Mouse (Mus musculus) liver, embryonic 16.5 days (tissue): Measurements from ENCODE around the gene Dnajb5. TPM values are rescaled to one million over a fixed set of nuclear protein-coding genes. Genes with fewer than 3 reads are reported as not detected.

ENCODE experiments used
- ATAC-seq: fragments of 200-750 bp; cut with Nextera tagmentation; 2 replicates; pipeline ENCODE4 v1.8.0; 2017; ENCODE audit warnings: low read depth, mild to moderate bottlenecking, moderate number of reproducible peaks, moderate library complexity
- H3K27ac ChIP-seq: fragments of 300-500 bp; sonication (generic); 2 replicates; pipeline ENCODE4 v1.5.1; 2014; ENCODE audit warnings: mild to moderate bottlenecking, low read length
- H3K27me3 ChIP-seq: fragments of 300-500 bp; sonication (generic); 2 replicates; pipeline ENCODE4 v1.6.1; 2014; ENCODE audit warnings: low read depth, low read length, mixed read lengths; ENCODE audit not compliant: control insufficient read depth, insufficient read depth
- H3K36me3 ChIP-seq: fragments of 300-500 bp; sonication (generic); 2 replicates; pipeline ENCODE4 v1.6.1; 2014; ENCODE audit warnings: mild to moderate bottlenecking; ENCODE audit not compliant: control insufficient read depth, insufficient read depth
- H3K4me1 ChIP-seq: fragments of 300-500 bp; sonication (generic); 2 replicates; pipeline ENCODE4 v1.6.1; 2014; ENCODE audit warnings: low read depth, low read length, mixed read lengths; ENCODE audit not compliant: control insufficient read depth
- H3K4me2 ChIP-seq: fragments of 300-500 bp; sonication (generic); 2 replicates; pipeline ENCODE4 v1.6.1; 2014; ENCODE audit warnings: low read depth, low read length, mixed read lengths
- H3K4me3 ChIP-seq: fragments of 300-500 bp; sonication (generic); 2 replicates; pipeline ENCODE4 v1.5.1; 2014; ENCODE audit warnings: low read depth, mild to moderate bottlenecking, low read length
- H3K9ac ChIP-seq: fragments of 300-500 bp; sonication (generic); 2 replicates; pipeline ENCODE4 v1.6.1; 2014; ENCODE audit warnings: low read depth, low read length
- H3K9me3 ChIP-seq: fragments of 300-500 bp; sonication (generic); replicated peaks from 2 replicates; pipeline ENCODE4 v1.6.1; 2016; ENCODE audit warnings: low read length; ENCODE audit not compliant: control insufficient read depth
- WGBS: fragments of 180-500 bp; shearing (Covaris S2); extraction: QIAGEN DNeasy Blood & Tissue Kit; methylation state at CpG from one replicate; pipeline ENCODE4 v1.1.7; 2014; ENCODE audit not compliant: insufficient replicate concordance; 5-methylcytosine and 5-hydroxymethylcytosine counted together
- polyA plus RNA-seq: library from polyadenylated mRNA; unstranded; fragments of >200 nt; fragmentation: Nextera tagmentation; extraction: Ambion mirVana; gene quantifications from 2 replicates; pipeline ENCODE4 v1.2.1, GENCODE M21; 2015

Gene Dnajb5
- 1.0 and 1.5 TPM in 2 replicates for polyA plus RNA-seq

- Histone ChIP-seq H3K27me3 (peaks cover 38% of the 10 kb centered on the region), H3K4me2 (peak within 1 kb of the TSS; percentile 75)
Measured at GRCm38 (mm10) chr4:42949676-42950051, at the start of gene Dnajb5. Gene Dnajb5 (plus strand): TSS chr4:42949814.

GRCm38 (mm10) chr4:42900878-42901277 is 48.7 kb upstream of the Dnajb5 start:
- no peak for ATAC-seq
- Histone ChIP-seq H3K36me3 (no peaks in the 10 kb centered on the region), H3K4me3 (no peak overlapping the region), H3K4me2 (no peak overlapping the region), H3K27me3 (no peaks in the 10 kb centered on the region; the same call in 1 of the 2 replicates), H3K9me3 (no peaks in the 10 kb centered on the region), H3K4me1 (peaks cover 6% of the 10 kb centered on the region), H3K9ac (no peak overlapping the region), H3K27ac (no peak overlapping the region)
- 46% methylated on average over 5 of the region's 5 CpGs for WGBS

More at GRCm38 (mm10) chr4:42949676-42950051, at the start of gene Dnajb5:
- H3K9me3 ChIP-seq, result no peaks in the 10 kb centered on the region
- under 1% methylated on average over 39 of the region's 39 CpGs for WGBS
- peak within 1 kb of the TSS; percentile 33; the same call in 1 of the 2 replicates for H3K27ac ChIP-seq
- peak within 1 kb of the TSS; percentile 68 for H3K4me3 ChIP-seq
- ATAC-seq, result peak; percentile 97
- peaks cover 2% of the 10 kb centered on the region; the same call in 1 of the 2 replicates for H3K4me1 ChIP-seq
- H3K9ac ChIP-seq, result peak within 1 kb of the TSS; percentile 64
- no peaks in the 10 kb centered on the region for H3K36me3 ChIP-seq

- Histone ChIP-seq H3K4me1 (peaks cover 6% of the 10 kb centered on the region), H3K9ac (no peak overlapping the region), H3K36me3 (no peaks in the 10 kb centered on the region), H3K27me3 (no peaks in the 10 kb centered on the region; the same call in 1 of the 2 replicates), H3K27ac (no peak overlapping the region), H3K4me2 (no peak overlapping the region), H3K9me3 (no peaks in the 10 kb centered on the region), H3K4me3 (no peak overlapping the region)
- WGBS, result 28% methylated on average over 9 of the region's 9 CpGs
- ATAC-seq, result 0 out of 2 replicates have a peak, but pooled peaks have one; percentile 32
Measured at GRCm38 (mm10) chr4:42902174-42902573, 47.4 kb upstream of the Dnajb5 start.

- no peak for ATAC-seq
- WGBS, result 73% methylated on average over 5 of the region's 5 CpGs
Measured at GRCm38 (mm10) chr4:42902730-42903129, 46.9 kb upstream of the Dnajb5 start.

DNA sequence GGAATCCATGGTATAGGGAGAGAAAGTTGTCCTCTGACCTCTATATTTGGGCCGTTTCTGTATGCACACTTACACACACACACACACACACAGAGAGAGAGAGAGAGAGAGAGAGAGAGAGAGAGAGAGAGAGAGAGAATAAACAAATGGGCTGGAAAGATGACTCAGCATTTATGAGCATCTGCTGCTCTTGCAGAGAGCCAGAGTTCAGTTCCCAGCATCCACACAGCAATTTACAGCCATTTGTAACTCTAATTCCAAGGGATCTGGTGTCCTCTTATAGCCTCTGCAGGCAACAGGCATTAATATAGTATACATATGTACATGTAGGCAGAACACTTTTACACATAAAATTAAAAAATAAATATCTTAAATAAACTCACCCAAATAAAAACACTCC is 45.7 kb upstream of the Dnajb5 start:
- no peaks in the 10 kb centered on the region for H3K9me3 ChIP-seq
- H3K4me3 ChIP-seq, result no peak overlapping the region
- no peak overlapping the region for H3K27ac ChIP-seq
- no peaks in the 10 kb centered on the region for H3K36me3 ChIP-seq
- no peak overlapping the region for H3K9ac ChIP-seq
- H3K4me2 ChIP-seq, result no peak overlapping the region
- peaks cover 6% of the 10 kb centered on the region for H3K4me1 ChIP-seq
- WGBS, result 9% methylated on average over 1 of the region's 1 CpGs
- no peaks in the 10 kb centered on the region; the same call in 1 of the 2 replicates for H3K27me3 ChIP-seq
- ATAC-seq, result peak; percentile 24; the same call in 1 of the 2 replicates

More at GRCm38 (mm10) chr4:42902730-42903129, 46.9 kb upstream of the Dnajb5 start:
- no peaks in the 10 kb centered on the region for H3K9me3 ChIP-seq
- no peak overlapping the region for H3K9ac ChIP-seq
- no peak overlapping the region for H3K27ac ChIP-seq
- H3K27me3 ChIP-seq, result no peaks in the 10 kb centered on the region; the same call in 1 of the 2 replicates
- H3K36me3 ChIP-seq, result no peaks in the 10 kb centered on the region
- H3K4me3 ChIP-seq, result no peak overlapping the region
- no peak overlapping the region for H3K4me2 ChIP-seq
- H3K4me1 ChIP-seq, result peaks cover 6% of the 10 kb centered on the region

DNA sequence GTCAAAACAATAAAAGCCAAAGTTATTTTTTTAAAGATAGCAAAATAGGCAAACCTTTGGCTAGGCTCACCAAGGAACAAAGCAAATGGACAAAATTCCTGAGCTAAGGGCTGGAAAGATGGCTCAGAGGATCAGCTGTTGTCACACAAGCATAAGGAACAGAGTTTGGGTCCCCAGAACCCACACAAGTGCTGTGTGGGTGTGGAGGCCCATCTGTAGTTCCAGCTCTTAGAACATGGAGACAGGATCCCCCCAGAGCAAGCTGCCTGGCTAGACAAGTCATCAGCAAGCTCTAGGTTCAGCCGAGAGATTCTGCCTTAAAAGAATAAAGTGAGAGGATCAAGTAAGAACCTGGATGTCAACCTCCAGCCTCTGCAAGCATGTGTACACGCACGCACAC is 45.1 kb upstream of the Dnajb5 start:
- peaks cover 6% of the 10 kb centered on the region for H3K4me1 ChIP-seq
- no peak overlapping the region for H3K9ac ChIP-seq
- ATAC-seq, result no peak
- H3K27me3 ChIP-seq, result no peaks in the 10 kb centered on the region; the same call in 1 of the 2 replicates
- no peaks in the 10 kb centered on the region for H3K9me3 ChIP-seq
- no peak overlapping the region for H3K4me3 ChIP-seq
- H3K27ac ChIP-seq, result no peak overlapping the region
- 75% methylated on average over 3 of the region's 3 CpGs for WGBS
- no peak overlapping the region for H3K4me2 ChIP-seq
- no peaks in the 10 kb centered on the region for H3K36me3 ChIP-seq

DNA sequence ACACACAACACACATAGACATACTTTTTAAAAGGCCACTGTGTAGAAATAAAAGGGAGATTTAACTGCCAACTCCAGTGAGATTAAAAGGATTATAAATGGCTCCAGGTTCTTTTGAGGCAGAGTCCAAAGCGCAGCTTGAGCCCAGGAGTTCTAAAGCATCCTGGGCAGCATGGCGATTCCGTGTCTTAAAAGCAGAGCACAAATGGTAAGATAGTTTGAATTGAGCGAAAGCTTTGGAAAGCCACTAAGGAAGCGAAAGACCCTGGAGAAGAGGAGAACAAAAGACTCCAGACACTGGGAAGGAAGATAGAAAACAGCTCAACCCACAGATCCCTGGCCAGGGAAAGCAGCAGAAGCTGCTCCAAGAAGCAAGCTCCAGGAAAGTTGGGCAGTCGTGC is 44.6 kb upstream of the Dnajb5 start:
- H3K4me2 ChIP-seq, result no peak overlapping the region
- no peaks in the 10 kb centered on the region for H3K36me3 ChIP-seq
- H3K27ac ChIP-seq, result no peak overlapping the region
- 74% methylated on average over 6 of the region's 6 CpGs for WGBS
- no peak overlapping the region for H3K4me3 ChIP-seq
- peaks cover 6% of the 10 kb centered on the region for H3K4me1 ChIP-seq
- no peak overlapping the region for H3K9ac ChIP-seq
- no peaks in the 10 kb centered on the region; the same call in 1 of the 2 replicates for H3K27me3 ChIP-seq
- no peak for ATAC-seq
- H3K9me3 ChIP-seq, result no peaks in the 10 kb centered on the region

- H3K4me2 ChIP-seq, result no peak overlapping the region
- no peaks in the 10 kb centered on the region for H3K36me3 ChIP-seq
- H3K4me1 ChIP-seq, result no peaks in the 10 kb centered on the region
- no peak overlapping the region for H3K27ac ChIP-seq
- no peak overlapping the region for H3K9ac ChIP-seq
- no peak for ATAC-seq
- peaks cover 49% of the 10 kb centered on the region for H3K27me3 ChIP-seq
- H3K4me3 ChIP-seq, result no peak overlapping the region
- WGBS, result 24% methylated on average over 10 of the region's 10 CpGs
- no peaks in the 10 kb centered on the region for H3K9me3 ChIP-seq
Measured at GRCm38 (mm10) chr4:42913391-42913790, 36.2 kb upstream of the Dnajb5 start.

- Histone ChIP-seq H3K4me1 (no peaks in the 10 kb centered on the region), H3K4me2 (no peak overlapping the region), H3K36me3 (no peaks in the 10 kb centered on the region), H3K4me3 (no peak overlapping the region), H3K27ac (no peak overlapping the region), H3K27me3 (peaks cover 57% of the 10 kb centered on the region), H3K9me3 (no peaks in the 10 kb centered on the region), H3K9ac (no peak overlapping the region)
- 60% methylated on average over 12 of the region's 12 CpGs for WGBS
- no peak for ATAC-seq
Measured at GRCm38 (mm10) chr4:42915311-42915710, 34.3 kb upstream of the Dnajb5 start.
